Mouse (Mus musculus) frontal cortex, adult (tissue): ENCODE results near the gene Dnajc30.
"Not testable (repeated sequence)": the region's sequence is repeated elsewhere in the genome, so short reads cannot be mapped to it uniquely, and the experiment has no call there.

Experiments used
- ATAC-seq: cut with Nextera tagmentation; 2 replicates; pipeline ENCODE4 v1.9.2; 2017; ENCODE audit warnings: mild to moderate bottlenecking, moderate library complexity, mixed read lengths; ENCODE audit not compliant: low TSS enrichment

The Dnajc30 gene

GRCm38 (mm10) chr5:135064382-135064766 is 372 bp downstream of the Dnajc30 start:
- peak; percentile 33; the same call in 1 of the 2 replicates for ATAC-seq

DNA sequence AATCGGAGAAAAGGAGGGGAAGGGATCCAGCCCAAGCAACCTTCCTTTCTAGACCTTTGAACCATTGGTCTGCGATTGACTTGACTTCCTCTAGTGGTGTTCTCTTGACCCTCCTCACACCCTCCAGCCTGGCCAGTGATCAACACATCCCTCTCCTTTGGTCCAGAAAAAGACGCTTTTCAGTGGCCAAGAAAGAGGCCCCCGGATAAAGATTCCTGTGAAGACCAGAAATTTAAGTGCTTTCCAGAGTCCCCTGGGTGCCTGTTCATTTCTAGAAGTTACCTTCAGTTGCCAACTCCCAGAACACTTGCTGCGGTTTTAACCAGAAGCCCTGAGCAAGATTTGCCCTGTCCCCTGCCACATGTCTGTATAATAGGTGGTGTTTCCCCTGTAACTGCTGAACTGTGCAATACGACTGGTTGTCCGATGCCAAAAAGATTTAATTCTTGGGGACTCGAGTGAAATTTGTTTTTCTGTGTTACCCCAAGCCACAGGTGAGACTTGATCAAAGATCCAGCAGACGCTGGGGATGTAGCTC is 976 bp downstream of the Dnajc30 start, which contains the start of gene Bud23:
Gene Bud23 (minus strand): TSS at position 51 of the 538 bp plus-strand sequence.
- not testable (repeated sequence) for ATAC-seq

GRCm38 (mm10) chr5:135066008-135066407 is 2.0 kb downstream of the Dnajc30 start:
- no peak for ATAC-seq

GRCm38 (mm10) chr5:135070448-135070847 is 6.4 kb downstream of the Dnajc30 start:
- no peak for ATAC-seq

- no peak for ATAC-seq
Measured at GRCm38 (mm10) chr5:135072061-135072460, 8.1 kb downstream of the Dnajc30 start.

GRCm38 (mm10) chr5:135072720-135073119 is 8.7 kb downstream of the Dnajc30 start:
- no peak for ATAC-seq

- ATAC-seq: no peak
Measured at GRCm38 (mm10) chr5:135073349-135074150, 9.5 kb downstream of the Dnajc30 start.

DNA sequence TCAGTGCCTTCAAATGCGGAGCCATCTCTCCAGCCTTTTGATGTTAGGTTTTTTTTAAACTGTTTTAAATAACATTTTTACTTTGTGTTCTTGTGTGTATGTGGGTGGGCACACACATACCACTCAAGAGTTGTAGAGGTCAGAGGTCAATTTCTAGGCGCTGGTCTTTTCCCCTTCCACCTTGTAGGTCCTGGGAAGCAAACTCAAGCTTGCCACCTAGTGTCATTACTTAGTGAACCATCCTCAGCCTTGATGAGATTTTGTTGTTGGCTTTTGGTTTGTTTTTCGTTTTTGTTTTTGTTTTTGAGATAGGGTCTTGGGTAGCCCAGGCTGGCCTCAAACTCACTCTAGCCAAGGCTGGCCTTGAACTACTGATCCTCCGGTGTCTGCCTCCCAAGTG is 11.7 kb downstream of the Dnajc30 start:
- ATAC-seq: no peak

DNA sequence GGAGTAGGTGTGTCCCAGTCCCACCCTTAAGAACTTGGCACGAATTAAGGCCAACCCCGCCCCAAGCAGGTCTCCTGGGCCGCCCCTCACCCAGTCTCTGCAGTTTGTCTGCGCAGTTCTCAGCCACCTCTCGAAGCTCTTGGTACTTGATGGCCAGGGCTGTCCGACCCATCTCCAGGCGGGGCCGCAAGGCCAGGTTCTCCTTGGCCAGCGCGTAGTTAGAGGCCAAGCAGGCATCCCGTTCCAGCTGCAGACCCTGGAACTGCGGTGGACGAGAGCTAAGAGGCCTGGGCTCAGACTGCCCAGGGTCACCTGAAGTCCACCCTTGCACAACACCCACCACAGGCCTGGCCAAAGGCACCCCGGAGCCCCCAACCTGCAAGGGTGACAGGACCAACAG is 12.4 kb downstream of the Dnajc30 start:
- ATAC-seq: no peak

DNA sequence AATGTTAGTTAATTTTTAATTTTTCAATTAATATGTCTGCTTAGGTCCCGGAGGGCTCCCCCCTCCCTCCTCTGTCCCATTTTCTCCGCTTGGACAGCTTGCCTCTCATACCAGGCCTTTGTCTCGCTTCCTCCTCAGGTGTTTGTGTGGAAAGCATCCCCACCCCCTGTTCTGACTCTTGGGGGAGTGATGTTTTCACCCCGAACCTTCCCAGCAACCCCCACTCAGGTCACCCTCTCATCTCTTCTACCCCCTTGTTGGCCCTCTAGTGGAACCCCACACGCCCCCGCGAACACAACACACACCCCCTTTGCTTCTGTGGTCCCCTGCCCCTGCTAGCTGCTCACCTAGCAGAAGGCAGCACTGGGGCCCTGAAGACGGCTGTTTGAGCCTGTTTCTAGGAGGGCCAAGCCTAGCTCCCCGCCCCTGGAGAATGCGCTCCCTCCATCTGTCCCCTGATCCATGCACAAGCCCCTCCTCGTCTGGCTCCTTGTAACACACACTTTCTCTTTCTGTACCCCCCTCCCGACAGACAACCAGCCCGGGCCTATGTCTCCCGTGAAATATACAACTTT is 13.0 kb downstream of the Dnajc30 start:
- ATAC-seq: peak; percentile 24; the same call in 1 of the 2 replicates

DNA sequence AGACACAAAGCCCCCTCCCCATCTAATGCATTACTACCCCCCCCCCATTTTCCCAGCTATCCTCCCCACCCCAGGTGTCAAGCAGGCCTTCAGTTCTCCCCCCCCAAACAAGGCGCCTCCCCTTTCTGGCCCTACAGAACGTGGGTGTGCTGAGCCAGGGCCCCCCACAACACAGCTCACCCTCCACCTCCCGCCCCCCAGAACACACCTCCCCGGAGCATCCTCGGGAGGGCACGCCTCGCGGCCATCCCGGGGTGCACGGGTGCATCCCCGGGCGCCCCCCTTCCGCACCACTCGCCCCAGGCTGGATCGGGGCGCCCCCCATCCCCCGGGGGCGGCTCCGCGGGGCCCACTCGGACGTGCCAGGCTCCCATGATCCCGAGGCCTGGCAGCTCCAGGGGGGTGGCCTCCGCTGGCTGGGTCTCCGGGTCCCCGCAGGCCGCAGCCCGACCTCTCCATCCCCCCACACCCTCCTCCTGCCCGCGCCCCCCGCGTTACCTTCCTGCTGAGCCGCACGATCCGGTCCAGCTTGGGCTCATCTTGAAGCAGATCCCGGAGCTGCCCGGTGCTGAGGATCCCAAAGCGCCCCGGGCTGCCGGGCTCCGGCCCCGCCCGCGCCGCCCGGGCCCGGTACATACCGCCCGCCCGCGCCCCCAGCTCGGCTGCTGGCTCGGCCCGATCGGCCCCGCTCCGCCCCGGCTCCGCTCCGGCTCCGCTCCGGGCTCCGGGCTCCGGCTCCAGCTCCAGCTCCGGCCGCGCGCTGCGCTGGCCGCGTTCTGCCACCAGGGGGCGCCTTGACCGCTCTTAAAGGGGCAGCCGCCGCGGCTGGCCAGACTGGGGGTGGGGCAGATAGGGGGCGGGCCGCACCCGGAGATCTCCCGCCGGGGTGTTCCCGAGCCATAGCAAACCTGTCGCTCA is 13.8 kb downstream of the Dnajc30 start, which contains the start of gene Vps37d:
Gene Vps37d (minus strand): TSS at position 703 of the 918 bp plus-strand sequence.
- ATAC-seq: peak; percentile 84

- no peak; the same call in 1 of the 2 replicates for ATAC-seq
Measured at GRCm38 (mm10) chr5:135078482-135078810, 14.4 kb downstream of the Dnajc30 start.

GRCm38 (mm10) chr5:135079578-135079977 is 15.6 kb downstream of the Dnajc30 start:
- ATAC-seq: no peak

DNA sequence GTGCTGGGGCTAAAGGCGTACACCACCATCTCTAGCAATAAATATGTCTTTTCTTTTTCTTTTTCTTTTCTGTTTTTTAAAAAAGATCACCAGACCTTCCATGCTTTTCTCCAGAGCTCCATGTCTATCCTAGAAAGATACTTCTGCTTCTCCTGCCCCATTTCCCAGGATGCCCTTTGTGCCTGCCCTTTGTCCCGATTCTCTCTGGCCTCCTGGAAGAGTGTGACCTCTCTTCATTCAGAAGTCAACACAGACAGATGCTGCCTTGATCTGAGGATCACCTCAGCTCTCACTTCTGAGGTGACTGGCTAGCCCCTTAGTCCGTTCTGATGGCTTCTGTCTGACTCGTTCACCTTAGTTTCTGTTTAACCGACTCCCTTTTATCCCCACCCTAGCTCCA is 16.5 kb downstream of the Dnajc30 start:
- no peak for ATAC-seq

DNA sequence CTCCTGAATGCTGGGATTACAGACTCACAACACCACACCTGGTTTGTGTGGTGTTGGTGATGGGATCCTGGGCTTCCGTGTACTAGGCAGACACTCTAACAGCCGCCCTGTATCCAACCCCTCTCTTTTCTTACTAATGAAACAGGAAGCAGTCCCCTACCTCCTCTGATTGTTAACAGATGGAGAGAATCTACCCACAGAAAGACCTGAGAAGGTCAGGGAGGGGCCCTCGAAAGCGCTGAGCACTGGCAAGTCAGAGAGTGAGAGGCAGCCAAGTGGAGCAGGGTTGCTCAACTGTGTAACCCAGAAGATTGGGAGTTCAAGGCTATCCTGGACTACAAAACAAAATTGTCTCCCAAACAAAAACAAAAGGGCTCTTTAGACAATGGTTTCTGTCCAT is 22.9 kb downstream of the Dnajc30 start:
- ATAC-seq: no peak

GRCm38 (mm10) chr5:135089653-135090052 is 25.7 kb downstream of the Dnajc30 start, which contains the start of gene Mlxipl:
Gene Mlxipl (plus strand): TSS chr5:135089890.
- no peak for ATAC-seq

GRCm38 (mm10) chr5:135100981-135101380 is 37.0 kb downstream of the Dnajc30 start:
- ATAC-seq: no peak

DNA sequence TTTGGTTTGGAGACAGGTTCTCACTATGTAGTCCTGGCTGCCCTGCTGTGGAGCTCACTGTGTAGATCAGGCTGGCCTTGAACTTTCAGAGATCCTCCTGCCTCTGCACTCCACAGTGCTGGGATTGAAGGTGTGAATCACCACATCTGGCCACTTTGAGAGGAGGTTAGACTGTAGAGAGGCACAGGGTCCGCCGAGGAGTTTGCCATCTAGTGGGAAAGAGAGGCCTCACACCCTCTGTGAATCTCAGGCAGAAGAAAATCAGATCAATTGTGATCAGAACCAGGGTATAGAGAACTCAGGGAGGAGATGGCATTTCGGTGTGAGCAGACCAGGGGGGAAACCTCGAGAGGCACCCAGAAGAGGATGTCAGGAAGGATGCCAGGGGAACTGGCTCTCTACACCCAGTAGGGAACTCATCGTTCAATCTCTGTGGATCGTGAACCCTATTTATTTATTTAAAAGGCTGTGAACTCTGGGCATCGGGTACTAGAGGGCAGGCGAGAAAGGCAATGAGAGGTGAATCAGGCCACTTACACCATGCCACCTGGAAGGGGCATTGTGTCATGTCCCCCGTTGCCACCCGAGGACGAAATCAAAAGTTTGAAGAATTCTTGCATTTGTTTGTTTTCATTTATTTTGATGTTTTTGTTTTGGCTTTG is 40.1 kb downstream of the Dnajc30 start:
- ATAC-seq: no peak

GRCm38 (mm10) chr5:135106758-135107256 is 42.8 kb downstream of the Dnajc30 start:
- ATAC-seq: no peak

DNA sequence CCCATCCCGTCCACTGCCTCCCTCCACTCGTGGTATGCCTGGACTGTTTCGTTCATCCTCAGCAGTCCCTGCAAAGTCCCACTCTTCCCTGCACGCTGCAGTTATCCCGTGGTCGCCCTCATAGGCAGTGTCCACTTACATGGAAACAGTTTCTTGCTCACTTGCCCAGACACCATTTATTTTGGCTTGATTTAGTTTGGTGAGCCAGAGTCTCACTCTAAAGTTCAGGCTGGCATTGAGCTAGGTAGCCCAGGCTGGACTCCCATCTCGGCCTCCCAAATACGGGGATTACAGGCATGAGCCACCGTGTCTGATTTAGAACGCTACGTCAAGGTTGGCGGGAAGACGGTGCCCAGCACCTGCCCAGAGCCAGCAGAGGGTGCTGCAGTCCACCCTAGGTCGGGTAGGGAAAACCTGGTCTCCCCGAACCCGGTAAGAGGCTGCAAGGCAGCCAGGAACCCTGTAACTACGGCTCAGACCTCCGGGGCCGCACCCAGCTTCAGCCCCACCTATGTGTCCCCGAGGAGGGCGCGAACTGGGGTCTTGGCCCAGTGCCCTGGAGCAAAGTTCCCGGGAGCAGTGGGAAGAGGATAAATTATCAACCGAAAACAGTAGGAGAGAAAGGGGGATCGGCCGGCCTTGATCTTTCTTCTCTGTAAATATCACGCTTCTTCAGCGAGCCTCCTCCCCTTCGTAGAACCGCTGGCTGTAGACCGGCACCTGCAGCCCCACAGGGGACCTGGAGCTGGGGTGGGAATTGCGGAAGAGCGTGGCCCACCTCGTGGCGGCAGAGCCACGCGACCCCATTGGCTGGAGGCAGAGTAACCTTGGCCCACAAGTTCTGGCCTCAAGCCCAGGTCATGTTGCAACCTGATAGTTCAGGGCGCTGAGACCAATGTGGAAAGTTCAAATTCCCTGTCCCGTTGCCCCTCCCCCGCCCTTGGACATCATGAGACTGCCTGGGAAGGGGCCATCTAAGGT is 43.8 kb downstream of the Dnajc30 start:
- ATAC-seq: no peak; the same call in 1 of the 2 replicates
